Mouse (Mus musculus) layer of hippocampus, postnatal 25 days (tissue): ENCODE data around the gene Hist2h2aa2. TPM values are rescaled to one million over a fixed set of nuclear protein-coding genes. Genes with fewer than 3 reads are reported as not detected.
"Not testable (repeated sequence)": the region's sequence is repeated elsewhere in the genome, so short reads cannot be mapped to it uniquely, and the experiment has no call there.

Experiments used
- DNase-seq, 2 experiments: peaks; one replicate each; pipeline ENCODE4 v3.0.0; 2022; ENCODE audit warnings: mixed read lengths in 2 of 2, low spot score in 1 of 2; ENCODE audit errors: extremely low spot score in 1 of 2
- total RNA-seq, 2 experiments: library from RNA; stranded (reverse); gene quantifications; 2 replicates each; pipeline ENCODE4 v1.2.3; 2021

Gene Hist2h2aa2
- total RNA-seq, result 100 to 1,000 TPM; 225 TPM

DNA sequence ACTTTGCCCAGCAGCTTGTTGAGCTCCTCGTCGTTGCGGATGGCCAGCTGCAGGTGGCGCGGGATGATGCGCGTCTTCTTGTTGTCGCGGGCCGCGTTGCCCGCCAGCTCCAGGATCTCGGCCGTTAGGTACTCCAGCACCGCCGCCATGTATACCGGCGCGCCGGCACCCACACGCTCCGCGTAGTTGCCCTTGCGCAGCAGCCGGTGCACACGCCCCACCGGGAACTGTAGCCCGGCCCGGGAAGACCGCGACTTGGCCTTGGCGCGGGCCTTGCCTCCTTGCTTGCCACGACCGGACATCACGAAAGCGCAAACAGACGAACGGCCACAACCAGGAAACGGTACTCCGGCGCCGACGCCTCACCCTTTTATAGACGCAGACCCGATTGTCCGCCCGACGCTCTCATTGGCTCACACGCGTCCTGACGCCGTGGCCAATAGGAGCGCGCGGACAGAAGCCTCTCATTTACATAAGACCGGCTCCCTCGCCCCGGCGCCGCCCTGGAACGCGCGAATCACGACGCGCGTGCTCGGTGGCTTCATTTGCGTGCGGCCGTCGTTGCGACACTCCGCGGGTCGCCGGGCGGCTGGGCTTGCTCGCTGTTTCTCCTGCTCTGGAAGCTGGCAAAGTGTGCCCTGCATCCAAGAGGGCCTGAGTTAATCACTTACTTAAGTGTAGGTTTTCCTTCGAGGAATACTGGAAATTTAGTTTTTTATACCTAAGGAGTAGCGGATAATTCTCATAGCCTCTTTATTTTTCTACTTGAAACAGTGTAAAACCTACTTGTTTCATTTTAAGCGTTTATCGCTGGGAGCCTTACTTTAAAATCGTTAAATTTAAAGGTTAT lies at the start of gene Hist2h2aa2:
Gene Hist2h2aa2 (minus strand): TSS at position 328 of the 850 bp plus-strand sequence.
- peak; percentile 95 to 97 for DNase-seq

DNA sequence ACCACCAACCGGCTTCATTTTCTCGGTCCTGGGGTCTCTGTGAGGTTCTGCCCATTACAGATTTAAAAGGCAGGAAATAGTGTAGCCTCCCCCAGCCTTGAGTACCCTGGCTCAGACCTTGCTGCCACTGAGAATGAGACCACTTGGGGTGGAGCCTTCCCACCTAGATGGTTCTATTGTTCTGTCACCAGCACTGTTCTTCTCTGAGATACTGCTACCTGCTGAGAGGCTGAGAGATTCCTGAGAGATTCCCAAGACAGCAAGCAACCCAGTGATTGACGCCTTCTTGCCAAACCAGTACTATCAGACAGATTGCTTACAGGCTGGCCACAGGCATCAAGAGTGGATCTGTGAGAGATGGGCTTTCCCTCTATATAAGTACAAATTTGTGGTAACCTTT lies 49.1 kb upstream of the Hist2h2aa2 start:
- no peak for DNase-seq

DNA sequence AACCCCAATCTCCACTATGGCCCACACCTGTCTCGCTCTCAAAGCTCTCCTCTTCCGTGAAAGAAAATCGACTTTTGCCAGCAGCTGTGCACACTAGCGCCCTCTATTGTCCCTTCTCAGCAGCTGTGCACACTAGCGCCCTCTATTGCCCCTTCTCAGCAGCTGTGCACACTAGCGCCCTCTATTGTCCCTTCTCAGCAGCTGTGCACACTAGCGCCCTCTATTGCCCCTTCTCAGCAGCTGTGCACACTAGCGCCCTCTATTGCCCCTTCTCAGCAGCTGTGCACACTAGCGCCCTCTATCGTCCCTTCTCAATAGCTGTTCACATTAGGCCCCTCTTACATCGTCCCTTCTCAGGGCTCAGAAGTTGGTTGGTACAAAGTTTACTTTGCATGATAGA lies 47.3 kb upstream of the Hist2h2aa2 start:
- not testable (repeated sequence) for DNase-seq

DNA sequence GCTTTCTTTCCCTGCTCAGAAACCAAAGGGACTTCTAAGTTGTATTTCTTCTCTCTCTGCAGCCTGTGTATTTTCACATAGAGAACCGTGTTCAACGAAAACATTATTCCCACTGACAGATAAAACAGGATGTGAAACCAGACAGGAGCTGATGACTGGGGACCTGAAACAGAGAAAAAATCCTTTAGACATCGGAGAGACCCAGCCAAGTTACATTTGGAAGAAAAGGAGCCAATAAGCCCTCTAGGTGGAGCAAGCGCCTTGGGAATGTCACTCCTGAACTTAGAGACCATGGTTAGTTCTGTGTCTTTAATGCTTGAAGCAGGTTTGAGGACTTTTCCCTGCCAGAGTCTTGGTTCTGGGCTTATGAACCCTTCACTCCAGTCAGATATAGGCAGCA lies 44.4 kb upstream of the Hist2h2aa2 start:
- DNase-seq, result no peak

DNA sequence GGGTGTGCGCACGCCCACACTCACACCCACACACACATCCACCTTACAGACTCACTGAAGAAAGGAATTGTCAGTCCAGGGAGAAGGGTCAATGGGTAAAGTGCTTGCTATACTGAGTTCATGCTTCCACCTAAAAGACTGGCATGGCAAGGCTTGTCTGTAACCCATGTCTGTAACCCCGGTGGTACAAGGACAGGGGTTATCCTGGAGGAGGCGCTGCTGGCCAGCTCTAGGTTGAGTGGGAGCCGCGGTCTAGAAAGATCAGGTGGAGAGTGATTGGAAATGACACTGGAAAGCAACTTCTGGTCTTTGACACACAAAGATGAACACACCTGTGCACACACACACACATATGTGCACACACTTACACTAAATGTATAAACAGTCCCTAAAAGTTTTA lies 40.6 kb upstream of the Hist2h2aa2 start:
- DNase-seq, result no peak

DNA sequence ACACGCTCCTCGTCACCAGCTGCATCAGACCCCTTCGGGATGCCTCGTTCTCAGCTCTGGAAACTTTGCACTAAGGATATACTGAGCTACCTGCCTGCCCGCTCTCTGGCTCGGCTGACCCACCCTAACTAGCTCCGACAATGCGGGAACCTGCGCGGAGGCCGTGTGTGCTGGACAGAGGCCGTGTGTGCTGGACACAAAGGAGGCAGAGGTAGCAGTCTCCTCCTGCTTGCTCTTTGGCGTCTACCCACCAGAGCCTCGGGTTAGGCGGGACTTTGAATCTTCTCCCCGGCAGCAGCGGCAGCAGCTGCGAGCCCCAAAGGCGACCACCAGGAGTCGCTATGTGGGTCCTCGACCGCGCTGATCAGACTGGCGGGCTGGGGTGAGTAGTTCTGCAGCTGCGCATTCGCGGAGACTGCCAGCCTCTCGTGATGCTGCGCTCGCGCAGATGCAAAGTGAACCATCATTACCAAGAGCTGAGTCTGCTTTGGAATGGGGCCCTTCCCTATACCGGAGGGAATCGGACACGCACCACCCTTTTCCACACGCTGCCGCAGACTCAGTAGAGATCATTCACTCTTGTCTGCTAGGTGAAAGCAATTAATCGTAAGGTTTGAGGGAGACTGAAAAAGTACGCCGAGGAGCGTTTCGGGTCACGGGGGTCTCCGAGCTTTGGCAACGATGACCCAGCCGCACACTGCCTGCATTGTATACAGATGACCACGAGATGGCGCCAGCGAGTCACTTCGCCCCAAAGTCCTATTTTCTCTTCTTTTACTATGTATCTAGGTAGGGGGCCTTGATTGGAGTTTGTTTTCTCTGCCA lies 37.9 kb upstream of the Hist2h2aa2 start:
- peak; percentile 82 to 86 for DNase-seq

DNA sequence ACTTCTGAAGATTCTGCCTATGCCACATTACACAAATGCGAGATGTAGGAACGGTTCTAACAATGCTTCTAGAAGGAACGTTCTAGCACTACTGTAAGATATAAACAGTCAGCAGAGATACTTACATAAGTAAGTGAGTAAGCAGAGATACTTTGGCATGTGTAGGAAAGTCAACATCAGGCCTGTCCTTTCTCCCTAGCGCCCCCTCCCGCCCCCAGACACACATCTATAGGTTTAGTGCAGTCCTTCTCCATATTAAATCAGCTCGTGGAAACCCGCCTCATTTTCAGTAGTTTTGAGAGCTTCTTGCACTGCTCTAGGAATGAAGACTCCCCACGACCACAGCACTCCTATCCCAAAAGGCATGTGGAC lies 37.3 kb upstream of the Hist2h2aa2 start:
- DNase-seq, result no peak

DNA sequence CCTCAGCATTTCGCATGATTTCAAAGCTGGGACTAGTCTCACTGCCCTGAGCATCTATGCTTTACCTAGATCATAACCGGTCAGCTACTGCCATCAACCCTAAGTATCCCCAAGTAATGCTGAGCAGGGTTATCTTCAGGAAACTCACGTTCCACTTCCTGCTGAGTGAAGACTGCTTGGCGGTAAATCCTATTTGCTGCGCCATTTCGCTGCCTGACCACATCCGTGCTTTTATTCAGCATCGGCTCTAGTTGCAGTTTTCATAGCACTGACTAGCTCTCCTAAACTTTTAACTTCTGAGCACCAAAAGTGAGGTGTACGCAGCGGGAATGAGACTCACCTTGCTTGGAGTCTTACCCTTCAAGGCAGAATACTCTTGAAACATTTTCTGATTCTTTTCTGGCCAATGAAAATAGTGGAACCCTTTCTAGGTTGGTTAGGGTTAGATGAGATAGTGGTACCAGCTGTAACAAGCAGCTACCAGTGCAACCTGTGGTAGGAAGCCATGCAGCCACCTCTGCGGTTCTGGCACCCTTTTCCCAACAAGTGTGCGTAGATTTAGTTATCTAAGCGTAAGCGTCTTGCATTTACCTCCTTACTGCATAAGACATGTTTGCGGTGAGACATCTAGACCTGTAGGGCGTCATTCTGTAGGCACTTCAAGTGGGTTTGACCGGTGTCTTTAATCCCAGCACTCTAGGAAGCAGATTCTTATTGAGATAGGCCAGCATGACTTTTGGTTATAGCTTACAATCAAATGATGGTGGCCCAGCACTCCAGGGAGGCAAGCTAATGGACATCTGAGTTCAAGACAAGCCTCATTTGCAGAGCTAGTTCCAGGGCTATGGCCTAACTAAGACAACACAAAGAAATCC lies 33.8 kb upstream of the Hist2h2aa2 start:
- DNase-seq, result no peak

DNA sequence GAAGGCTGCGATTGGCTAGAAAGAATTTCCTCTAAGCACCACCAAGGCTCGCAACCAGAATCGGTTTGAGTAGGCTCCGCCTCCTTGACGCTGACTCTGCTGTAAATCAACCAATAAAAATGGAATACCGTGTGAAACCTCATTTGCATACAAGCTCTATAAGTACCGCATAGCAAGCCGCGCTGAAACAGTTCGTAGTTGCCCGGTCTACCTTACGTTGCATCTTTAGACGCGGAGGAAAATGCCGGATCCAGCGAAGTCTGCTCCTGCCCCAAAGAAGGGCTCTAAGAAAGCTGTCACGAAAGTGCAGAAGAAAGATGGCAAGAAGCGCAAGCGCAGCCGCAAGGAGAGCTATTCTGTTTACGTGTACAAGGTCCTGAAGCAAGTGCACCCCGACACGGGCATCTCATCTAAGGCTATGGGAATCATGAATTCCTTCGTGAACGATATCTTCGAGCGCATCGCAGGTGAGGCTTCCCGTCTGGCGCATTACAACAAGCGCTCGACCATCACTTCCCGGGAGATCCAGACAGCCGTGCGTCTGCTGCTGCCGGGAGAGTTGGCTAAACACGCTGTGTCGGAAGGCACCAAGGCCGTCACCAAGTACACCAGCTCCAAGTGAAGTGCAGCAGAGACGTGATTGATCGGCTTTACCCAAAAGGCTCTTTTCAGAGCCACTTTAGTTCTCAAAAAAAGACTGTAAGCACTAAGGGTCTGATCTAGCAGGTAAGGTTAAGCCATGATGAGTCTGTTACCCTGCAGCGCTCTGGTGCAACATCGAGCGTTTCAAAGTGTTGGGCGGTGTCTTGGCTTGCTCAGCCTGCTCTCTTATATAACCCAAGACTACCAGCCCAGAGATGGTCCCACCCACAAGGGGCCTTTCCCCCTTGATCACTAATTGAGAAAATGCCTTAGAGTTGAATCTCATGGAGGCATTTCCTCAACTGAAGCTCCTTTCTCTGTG lies 29.7 kb upstream of the Hist2h2aa2 start, which contains the start of gene Hist2h2bb:
Gene Hist2h2bb (plus strand): TSS at position 242 of the 964 bp plus-strand sequence.
- DNase-seq, result peak; percentile 85 to 87

DNA sequence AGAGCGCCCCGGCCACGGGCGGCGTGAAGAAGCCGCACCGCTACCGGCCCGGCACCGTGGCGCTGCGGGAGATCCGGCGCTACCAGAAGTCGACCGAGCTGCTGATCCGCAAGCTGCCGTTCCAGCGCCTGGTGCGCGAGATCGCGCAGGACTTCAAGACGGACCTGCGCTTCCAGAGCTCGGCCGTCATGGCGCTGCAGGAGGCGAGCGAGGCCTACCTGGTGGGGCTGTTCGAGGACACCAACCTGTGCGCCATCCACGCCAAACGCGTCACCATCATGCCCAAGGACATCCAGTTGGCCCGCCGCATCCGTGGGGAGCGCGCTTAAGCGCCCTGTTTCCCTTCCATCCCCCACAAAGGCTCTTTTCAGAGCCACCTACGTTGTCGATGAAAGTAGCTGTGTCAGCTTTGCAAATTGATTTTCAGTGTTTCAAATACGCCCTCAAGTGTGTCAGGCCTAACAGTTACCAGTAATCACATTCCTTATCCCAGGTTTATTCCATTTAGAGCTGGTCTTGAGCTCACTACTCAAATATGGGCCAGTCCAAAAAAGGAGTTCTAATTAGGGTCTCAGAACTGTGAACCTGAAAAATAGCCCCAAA lies 28.8 kb upstream of the Hist2h2aa2 start:
- DNase-seq, result not testable (repeated sequence)

DNA sequence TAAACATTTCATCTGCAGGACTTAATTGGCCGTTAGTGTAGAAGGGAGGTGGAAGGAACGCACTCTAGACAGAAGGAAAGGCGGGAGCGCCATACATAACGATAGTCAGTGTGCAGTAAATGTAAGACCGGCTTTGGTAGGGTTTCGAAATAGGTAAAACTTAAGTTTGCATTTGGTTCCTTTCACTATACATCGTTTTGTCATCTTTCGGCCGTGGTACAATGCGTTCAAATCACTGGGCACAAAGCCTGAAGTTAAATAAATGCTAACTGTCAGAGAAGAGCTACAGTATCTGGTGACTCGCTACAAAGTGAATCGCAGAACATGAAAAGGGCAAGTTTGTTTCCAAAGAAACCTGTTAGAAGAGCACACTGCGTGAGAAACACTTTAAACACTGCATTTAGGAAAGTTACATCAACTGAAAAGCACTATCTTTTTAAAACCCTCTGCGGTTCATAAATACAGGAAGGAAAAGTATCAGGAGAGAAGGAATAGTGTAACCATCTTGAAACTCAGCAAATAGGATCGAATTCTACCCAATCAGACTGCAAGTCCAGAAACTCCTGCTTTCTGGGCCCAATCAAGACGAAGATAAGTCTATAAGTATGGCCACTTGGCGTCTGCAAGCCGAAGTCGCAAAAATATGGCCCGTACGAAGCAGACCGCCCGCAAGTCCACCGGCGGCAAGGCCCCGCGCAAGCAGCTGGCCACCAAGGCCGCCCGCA lies 28.1 kb upstream of the Hist2h2aa2 start, which contains the start of gene Hist2h3b:
Gene Hist2h3b (plus strand): TSS at position 604 of the 725 bp plus-strand sequence.
- DNase-seq, result peak; percentile 74 to 76

DNA sequence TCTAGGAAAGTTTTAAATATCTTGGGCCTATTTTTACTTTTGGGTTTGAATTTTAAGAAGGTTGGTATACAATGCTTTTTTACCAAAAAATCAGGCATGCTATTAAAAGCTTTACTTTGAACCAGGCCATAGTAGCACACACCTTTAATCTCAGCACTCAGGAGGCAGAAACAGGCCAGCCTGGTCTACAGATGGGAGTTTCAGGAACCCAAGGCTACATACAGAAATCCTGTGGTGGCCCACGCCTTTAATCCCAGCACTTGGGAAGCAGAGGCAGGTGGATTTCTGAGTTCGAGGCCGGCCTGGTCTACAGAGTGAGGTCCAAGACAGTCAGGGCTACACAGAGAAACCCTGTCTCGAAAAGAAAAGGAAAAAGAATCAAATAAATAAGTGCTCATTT lies 27.5 kb upstream of the Hist2h2aa2 start:
- DNase-seq, result no peak

DNA sequence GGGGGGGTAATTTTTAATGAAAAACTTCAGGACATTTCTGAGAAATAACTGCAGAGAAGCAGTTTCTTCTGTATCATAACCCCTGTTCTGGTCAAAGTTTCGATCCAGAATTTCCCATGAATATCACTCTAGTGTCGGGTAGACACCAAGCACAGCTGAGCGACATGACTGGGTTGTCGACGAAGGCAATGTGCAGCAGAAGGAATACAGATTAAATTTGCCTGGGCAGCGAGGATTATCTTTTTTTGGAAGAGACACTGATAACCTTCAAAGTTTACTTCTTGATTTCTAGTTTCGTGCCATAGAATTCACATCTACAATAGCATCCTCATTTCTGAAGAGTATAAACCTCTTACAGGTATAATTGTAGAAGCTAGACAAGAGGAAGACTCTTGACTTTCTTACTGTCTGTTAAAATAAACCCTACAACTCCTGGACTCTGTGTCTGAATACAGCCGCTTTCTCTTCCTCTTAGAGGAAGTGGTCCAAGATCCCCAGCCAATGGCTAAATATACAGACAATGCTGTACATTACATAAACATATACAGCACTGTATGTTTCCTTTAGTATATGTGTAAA lies 26.1 kb upstream of the Hist2h2aa2 start:
- no peak for DNase-seq

DNA sequence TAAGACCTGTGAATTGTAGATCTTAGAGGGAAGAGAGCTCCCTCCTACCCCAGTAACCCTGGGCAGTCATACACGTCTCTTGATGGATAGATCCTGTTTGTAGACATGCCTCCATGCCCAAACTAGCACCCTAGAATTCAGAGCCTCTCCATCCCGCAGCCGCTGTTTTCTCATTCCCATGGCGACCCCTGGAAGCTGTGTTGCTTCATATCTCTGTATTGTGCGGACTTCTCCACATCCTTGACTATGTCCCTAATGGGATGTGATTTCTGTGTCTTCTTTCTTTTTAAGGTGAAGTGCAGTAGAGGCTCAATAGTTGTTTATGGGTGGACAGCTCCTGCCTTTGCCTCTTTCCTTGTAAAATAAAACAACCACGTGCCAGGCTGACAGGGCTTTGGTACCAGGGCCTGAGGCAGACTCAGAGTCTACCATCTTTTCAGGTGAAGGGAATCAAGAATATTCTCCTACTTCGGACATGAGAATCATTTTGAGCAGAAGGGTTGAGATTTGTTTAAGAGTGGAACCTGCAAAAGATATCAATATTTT lies 24.4 kb upstream of the Hist2h2aa2 start:
- no peak for DNase-seq

DNA sequence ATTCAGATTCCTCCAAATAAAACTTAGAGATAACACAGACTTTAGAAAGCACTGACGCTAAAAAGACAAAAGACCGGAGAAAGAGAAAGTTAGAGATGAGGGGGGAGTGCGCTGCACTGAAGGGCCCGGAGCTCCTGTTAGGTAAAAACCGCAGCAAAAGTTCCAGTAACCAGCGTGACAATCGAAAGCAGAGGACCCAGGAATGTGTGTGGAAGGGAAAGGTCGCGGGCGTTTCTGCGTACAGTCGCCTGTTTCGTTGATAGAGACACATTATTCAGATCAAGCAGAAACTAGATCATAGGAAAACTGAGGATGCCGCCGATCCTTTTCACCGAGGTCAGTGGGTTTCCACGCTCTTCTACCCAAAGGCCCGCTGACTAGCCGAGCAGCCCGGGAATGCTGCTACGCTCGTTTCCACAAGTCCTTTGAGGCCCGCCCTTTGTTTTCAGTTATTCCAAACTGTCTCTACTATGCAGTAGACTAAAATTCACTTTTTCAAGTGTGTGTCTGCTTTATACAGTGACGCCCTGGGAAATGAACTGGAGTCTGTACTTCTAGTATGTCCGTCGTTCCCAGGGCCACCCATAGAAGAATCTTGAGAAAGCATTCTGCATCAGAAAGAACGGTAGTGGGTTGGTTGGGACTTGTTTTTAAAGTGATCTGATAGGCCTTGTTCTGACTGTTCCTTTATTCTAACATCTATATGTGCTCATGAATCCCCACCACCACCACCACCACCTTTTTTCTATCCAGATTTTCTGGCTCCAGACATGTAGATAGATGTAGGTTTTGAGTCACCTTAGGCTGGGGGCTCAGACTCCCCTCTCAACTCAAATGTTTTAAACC lies 23.7 kb upstream of the Hist2h2aa2 start:
- no peak for DNase-seq

DNA sequence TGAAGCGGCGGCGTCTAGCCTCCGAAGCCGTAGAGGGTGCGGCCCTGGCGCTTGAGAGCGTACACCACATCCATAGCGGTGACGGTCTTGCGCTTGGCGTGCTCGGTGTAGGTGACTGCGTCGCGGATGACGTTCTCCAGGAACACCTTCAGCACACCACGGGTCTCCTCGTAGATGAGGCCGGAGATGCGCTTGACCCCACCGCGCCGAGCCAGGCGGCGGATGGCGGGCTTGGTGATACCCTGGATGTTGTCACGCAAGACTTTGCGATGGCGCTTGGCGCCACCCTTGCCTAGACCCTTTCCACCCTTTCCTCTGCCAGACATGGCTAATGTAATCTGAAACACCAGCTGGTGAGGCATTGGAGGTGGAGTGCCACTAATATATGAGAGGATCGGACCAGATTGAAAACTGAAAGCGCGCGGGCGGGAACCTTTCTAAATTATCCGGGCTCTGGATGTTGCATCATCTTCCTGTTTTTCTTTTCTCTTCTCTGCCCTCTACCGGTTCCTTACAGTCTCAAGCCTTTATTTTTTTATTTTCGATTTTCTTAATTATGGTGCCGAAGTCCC lies 23.0 kb upstream of the Hist2h2aa2 start, which contains the start of gene Hist2h4:
Gene Hist2h4 (minus strand): TSS at position 333 of the 572 bp plus-strand sequence.
- peak; percentile 92 to 96 for DNase-seq
